Mouse (Mus musculus) ES-CJ7 (cell line): Measurements from ENCODE around the gene Lrrc1.
"Not testable (repeated sequence)": the region's sequence is repeated elsewhere in the genome, so short reads cannot be mapped to it uniquely, and the experiment has no call there.

ENCODE experiments used
- DNase-seq: peaks from one replicate; pipeline ENCODE4 v3.0.0; 2011; ENCODE audit warnings: low read depth, low spot score

The Lrrc1 gene

GRCm38 (mm10) chr9:77544354-77545067 lies at the start of gene Lrrc1:
Gene Lrrc1 (minus strand): TSS chr9:77544870.
- DNase-seq: peak; percentile 84

- DNase-seq: no peak
These were observed 47.8 kb upstream of the Lrrc1 start for GRCm38 (mm10) chr9:77592423-77592822.

- DNase-seq: no peak
These were observed 44.8 kb upstream of the Lrrc1 start for GRCm38 (mm10) chr9:77589496-77589895.

- DNase-seq: no peak
These were observed 42.9 kb upstream of the Lrrc1 start for GRCm38 (mm10) chr9:77587616-77588015.

GRCm38 (mm10) chr9:77586806-77587591 lies 42.3 kb upstream of the Lrrc1 start:
- DNase-seq: no peak

DNA sequence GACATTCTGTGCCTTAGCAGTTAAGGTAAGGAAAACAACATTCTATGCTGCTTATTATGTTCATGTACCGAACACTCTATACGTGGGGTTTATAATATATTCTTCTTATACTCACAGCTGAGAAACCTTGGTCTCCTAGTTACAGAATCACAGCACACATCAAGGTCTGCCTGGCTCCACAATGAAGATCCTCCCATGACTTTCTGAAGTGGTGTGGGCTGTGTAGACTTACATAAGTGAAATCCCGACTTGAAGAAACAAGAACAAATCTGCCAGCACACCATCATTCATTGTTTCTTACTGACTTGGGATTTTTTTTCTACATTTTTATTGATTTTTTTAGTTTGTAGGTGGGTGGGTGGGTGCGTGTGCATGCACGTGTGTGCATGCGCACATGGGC lies 40.1 kb upstream of the Lrrc1 start:
- no peak for DNase-seq

GRCm38 (mm10) chr9:77583302-77583701 lies 38.6 kb upstream of the Lrrc1 start:
- DNase-seq: no peak

DNA sequence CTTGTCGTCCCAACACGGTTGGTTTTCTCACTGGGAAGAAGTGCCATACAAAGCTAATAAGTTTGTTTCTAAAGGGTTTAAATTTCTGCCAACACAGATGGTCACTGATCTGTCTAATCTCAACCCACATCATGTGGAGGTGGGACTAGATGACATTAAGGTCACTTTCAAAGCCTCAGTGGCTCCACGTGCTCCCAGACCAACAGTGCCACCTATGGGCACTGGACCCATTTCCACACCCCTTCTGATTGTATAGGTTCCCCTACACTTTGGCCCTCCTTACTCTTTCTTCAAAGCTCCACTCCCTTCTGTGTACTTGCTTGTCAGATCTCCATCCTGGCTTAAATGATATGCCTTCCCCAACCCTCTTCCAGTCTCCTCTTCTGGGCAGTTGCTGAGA lies 35.2 kb upstream of the Lrrc1 start:
- DNase-seq: no peak

DNA sequence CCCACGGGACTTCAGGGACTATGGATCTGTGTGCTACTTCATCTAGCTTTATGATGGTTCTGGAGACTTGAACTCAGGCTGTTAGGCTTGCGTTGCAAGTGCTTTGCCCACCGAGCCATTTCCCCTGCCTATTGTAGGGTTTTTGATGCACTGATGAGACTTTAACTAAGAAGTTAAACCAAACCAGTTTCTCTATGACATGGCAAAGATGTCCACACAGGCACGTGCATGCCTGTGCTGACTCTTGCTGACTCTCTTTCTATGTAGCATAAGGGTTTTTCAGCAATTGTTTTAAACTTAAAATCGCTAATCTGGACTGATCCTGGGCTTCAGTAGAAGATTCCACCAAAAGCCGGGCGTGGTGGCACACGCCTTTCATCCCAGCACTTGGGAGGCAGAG lies 33.3 kb upstream of the Lrrc1 start:
- no peak for DNase-seq

DNA sequence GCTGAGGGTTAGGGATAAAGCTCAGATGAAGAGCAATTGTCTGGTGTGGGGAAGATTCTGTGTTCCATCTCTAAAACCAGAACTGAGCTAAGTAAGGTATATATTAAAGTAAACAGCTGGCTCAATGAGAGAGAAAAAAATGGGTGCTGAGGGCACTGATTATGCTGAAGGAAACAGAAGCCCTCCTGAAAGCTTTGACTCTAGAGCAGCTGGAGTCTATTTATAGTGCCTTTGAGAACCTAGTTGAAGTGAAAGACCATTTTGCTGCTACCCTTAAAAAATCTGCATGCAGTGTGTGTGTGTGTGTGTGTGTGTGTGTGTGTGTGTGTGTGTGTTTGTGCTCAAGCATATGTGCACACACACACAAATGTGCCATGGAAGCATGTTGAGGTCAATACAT lies 32.7 kb upstream of the Lrrc1 start:
- DNase-seq: no peak

- DNase-seq: no peak
These were observed 31.6 kb upstream of the Lrrc1 start for GRCm38 (mm10) chr9:77576320-77576719.

GRCm38 (mm10) chr9:77574996-77575395 lies 30.3 kb upstream of the Lrrc1 start:
- not testable (repeated sequence) for DNase-seq

DNA sequence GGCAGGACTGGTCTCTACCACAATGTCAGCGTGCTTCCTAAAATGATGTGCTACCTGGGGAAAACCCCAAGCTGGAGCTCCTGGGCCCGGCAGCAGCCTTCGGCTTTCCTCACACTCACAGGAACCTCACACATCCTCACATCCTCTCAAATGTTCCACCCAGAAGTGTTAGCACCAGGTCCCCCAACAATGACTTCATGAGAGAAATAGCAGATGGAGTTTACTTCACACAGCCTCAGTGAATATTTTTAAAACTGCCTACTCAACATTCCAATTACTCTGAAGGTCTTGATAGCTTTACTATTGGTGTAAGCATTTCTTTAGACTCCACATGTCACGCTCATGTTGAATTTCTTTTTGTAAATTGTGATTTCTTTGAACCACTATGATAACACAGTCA lies 27.2 kb upstream of the Lrrc1 start:
- no peak for DNase-seq

GRCm38 (mm10) chr9:77568789-77569506 lies 24.3 kb upstream of the Lrrc1 start:
- DNase-seq: no peak

DNA sequence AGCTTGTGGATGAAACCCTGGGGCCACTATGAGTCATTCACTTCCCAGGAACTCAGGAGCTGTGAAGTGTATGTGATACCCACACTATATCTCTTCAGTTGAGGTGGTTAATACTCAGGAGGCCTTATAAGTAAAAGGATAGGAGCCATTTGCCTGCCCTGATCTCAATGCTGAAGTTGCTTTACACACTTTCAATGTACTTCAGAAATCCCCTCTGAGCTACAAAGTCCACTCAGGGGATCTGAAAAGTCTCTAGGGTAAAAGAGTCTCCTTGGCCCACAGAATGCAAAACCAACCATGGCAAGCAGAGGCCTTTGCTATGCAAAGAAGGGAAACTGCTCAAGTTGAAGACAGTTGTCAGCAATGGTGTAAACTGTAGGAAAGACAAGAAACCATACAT lies 17.2 kb upstream of the Lrrc1 start:
- DNase-seq: no peak

DNA sequence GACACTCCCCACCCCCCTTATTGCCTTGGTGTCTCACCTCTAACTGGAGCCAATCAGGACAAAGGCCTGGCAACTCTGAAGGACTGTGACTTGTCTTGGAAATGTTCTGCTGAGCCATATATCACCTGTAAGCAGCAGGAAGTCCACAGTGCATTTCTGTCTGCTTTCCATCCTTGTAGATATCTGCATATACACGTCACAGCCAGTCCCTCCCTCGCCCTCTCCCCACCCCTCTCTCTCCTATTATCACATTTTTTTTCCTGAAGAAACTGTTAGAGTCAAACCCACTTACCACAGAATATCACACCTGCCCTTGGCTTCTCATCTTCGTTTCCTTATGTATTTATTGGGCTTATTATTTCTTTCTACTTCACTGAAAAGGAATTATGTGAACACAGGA lies 13.3 kb upstream of the Lrrc1 start:
- no peak for DNase-seq

DNA sequence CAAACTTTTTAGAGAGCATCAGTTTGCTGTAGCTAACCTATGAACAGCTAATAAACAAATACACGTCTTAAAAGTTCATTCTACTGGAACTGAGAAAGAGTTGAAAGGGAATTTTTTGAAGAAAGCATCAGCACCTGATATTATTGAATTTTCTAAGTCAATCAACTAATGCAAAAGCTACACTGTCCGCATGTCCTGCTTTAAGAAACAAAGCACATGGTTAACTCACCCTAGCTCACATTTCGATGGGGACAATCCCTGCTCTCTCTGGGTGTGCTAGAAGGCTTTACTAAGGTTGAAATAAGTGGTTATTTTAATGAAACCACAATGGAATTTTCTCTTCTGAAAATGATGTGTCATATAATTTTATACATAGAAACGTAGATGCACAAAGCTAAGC lies 12.5 kb upstream of the Lrrc1 start:
- no peak for DNase-seq

DNA sequence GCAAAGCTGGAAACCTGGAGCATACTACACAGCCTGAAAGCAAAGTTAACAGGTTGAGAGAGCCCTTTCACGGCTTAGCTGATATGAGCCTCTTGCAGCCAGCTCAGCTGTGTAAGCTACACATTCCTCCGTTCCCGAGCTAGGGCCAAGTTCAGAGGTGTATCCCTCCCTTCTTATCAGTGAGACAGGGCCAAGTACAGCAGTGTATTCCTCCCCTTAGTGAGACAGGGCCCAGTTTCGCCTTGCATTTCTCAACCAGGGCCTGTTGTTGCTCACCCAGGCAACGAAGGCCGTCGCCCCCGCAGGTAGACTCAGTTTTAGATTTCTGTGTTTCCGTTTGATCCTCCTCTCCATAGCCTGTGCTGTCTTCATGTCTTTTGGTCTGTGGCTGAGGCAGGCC lies 11.8 kb upstream of the Lrrc1 start:
- no peak for DNase-seq

DNA sequence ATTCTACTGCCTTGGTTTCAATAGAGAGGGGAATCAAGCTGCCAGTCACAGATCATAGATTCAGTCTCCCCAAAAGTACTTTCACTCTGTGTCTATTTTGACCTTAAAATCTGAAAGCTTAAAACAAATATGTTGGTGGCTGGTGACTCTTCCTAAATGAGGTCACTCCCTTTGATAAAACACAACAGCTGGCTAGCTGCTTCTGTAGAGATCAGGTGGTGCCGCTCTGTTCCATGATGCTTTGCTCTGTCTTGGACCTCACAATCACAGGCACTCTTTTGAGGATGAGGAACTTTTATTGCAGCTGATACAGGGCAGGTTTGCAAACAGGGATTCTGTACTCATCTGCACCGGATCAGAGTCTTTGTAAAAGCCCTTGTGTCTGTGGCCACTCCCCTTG lies 8.8 kb upstream of the Lrrc1 start:
- no peak for DNase-seq

- peak; percentile 41 for DNase-seq
These were observed 6.4 kb upstream of the Lrrc1 start for GRCm38 (mm10) chr9:77551036-77551512.

DNA sequence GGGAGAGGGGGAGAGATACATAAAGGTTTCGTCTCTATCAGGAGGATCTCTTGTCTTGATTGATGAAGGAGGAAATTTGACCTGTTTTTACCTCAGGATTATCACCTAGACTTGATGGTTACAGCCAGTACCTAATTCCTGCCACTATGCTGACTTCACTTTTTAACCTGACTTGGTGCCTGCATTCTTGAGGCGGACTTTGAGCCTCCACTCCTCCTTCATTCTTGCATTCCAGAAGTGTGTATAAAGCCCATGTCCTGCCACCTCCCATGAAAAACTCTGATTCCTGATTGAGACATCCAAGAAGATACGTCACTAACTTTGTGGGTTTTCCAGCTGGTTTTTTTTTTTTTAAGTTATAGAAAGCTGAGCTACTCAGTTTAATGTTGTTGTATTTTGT lies 1.3 kb upstream of the Lrrc1 start:
- peak; percentile 51 for DNase-seq

GRCm38 (mm10) chr9:77545068-77545421 lies 375 bp upstream of the Lrrc1 start:
- DNase-seq: no peak
